Mouse (Mus musculus) forebrain, embryonic 15.5 days (tissue): Measurements from ENCODE around the gene Rgs8. TPM values are rescaled to one million over a fixed set of nuclear protein-coding genes. Genes with fewer than 3 reads are reported as not detected.

Experiments used
- polyA plus RNA-seq: library from polyadenylated mRNA; unstranded; fragments of >200 nt; fragmentation: Nextera tagmentation; extraction: Ambion mirVana; gene quantifications from 2 replicates; pipeline ENCODE4 v1.2.1, GENCODE M21; 2015

Gene Rgs8
- polyA plus RNA-seq, 1 experiment from 2014 or later: 19.2 TPM

Other genes starting within 250 kb of the Rgs8 start
- gene Shcbp1l, start 227.9 kb upstream of the Rgs8 start, polyA plus RNA-seq: 0.41 and 0.42 TPM in 2 replicates
- gene Dhx9, start 165.4 kb upstream of the Rgs8 start, polyA plus RNA-seq: 37.4 and 39.1 TPM in 2 replicates
- 7.2 and 8.2 TPM in 2 replicates for gene Npl, start 103.0 kb upstream of the Rgs8 start, polyA plus RNA-seq
- gene Rgs16, start 87.3 kb downstream of the Rgs8 start, polyA plus RNA-seq: 39.2 and 42.1 TPM in 2 replicates
- gene Rnasel, start 96.4 kb downstream of the Rgs8 start, polyA plus RNA-seq: 42.5 and 44.4 TPM in 2 replicates
- gene Rgsl1, start 191.1 kb downstream of the Rgs8 start, polyA plus RNA-seq: 0.18 and 0.36 TPM in 2 replicates
- 1.7 and 2.3 TPM in 2 replicates for gene Teddm1b, start 221.3 kb downstream of the Rgs8 start, polyA plus RNA-seq
- gene Teddm1a, start 238.7 kb downstream of the Rgs8 start, polyA plus RNA-seq: 0.15 TPM in 1 of 2 replicates, not detected in the other
- 121 and 133 TPM in 2 replicates for gene Glul, start 246.9 kb downstream of the Rgs8 start, polyA plus RNA-seq
- gene Teddm2, start 247.2 kb downstream of the Rgs8 start, polyA plus RNA-seq: 2.2 and 2.5 TPM in 2 replicates